Mouse (Mus musculus) ES-Bruce4 (cell line): ENCODE data around the gene Spcs1.

Experiments used
- CTCF ChIP-seq: IDR thresholded peaks from one replicate; pipeline ENCODE4 v1.8.1; 2011; ENCODE audit warnings: low read depth, low read length
- EP300 ChIP-seq: IDR thresholded peaks from 2 replicates; pipeline ENCODE4 v1.6.1; 2011; ENCODE audit warnings: low read depth, low read length; ENCODE audit not compliant: insufficient read depth

GRCm38 (mm10) chr14:31000356-31000755, 1.1 kb downstream of the Spcs1 start:
- TF ChIP-seq EP300 (no peak), CTCF (no peak)
